Mouse (Mus musculus) left cerebral cortex, adult 9 months (tissue): ENCODE data around the gene Phactr1.

ENCODE experiments used
- DNase-seq, 2 experiments: peaks; one replicate each; pipeline ENCODE4 v3.0.0; 2022; ENCODE audit warnings: low spot score in 2 of 2

Phactr1 gene

DNA sequence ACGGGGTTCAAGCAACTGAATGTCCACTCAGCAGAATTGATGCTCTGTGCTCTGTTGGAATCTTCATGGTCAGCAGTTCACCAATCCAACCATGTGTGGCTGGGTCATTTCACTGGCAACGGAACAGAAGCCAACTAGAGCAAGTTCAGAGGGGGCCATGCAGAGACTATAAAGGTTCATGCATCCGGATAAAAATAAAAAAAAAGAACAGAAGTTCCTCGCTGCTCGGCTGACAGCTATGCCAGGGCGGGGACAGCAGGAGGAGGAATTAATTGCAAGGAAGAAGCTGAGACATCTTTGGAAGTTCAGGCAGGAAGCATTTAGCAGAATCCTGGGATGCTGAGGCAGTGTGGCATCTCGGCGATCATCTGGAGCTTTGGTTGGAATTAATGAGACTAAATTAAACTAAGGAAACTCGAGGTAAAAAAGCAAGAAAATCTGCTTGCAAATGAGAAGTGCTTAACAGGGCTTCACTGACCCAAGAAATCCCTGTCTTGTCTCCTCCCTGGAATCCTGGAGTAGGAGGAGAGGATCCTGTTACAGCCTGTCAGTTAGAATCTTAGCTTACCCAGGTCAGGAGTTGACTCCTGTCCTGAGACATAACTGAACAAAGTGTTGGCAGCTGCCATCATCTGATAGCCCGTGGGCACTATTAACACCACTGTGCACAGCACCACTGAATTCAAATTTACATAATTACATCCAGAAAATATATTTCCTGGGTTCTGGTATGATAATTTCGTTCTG is 77.4 kb downstream of the Phactr1 start:
- DNase-seq = peak in 1 of 2 experiments; percentile 53

DNA sequence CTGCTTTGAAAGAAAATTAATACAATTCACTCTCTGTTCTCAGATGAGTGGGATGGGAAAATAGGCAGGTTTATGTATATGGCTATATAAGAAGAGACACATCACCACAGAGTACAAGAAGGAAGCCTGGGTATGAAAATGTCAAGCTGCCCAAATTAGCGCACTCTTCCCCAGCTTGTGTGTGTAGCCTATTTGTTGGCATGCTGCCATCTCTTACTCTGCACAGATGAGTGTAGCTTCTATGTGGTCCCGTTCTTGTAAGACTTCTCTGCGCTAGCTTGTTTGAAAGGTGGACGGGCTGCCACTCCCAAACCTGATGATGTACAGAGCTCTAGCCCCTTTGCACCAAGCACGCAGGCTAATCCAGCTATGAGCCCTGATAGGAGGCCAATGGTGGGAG is 78.7 kb downstream of the Phactr1 start:
- peak in 1 of 2 experiments; percentile 49 for DNase-seq

DNA sequence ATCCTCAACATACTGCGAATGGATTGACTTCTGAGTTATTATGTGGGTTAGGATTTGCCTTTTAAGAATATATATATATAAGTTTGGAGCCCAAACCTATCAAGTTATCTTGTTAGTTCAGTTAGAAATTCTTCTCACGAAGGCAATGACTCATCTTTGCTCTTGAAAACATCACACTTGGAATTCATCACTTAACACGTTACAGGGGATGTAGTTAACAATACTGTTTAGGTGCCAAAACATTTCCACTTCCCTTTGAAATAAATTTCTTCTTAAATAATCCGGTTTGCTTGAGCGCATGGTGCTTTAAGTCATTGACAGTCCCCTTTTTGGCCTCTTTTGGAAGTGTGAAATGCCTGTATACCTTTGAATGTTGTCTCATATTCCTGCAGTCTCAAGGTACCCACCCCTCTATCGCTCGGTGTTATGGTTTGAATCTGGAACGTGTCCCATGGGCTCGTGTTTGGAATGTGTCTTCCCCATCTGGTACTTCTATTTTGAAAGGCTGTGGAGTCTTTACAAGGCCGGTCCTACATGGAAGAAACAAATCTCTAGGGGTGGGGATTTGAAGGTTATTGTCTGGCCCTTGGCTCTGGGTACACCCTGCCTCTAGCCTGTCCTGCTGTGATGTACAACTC is 80.6 kb downstream of the Phactr1 start:
- DNase-seq = peak in 1 of 2 experiments; percentile 48

DNA sequence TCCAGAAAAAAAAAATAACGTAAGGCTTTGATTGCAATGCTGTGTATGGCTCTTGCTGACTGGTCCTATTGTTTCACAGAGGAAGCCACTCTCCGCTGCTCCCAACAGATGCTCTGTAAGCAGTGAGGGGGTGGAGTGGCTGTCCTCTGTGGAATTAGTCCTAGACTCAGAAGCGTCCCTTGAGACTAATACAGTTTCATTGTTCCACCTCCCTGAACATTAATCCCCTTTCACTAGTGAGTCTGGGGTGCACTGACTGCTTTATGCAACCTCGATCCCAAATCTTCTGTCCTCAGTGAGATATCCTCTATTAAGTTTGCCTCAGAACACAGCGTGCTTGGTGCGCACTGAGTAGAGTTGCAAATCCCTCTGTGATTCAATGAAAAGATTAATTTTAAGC is 91.9 kb downstream of the Phactr1 start:
- no peak for DNase-seq

DNA sequence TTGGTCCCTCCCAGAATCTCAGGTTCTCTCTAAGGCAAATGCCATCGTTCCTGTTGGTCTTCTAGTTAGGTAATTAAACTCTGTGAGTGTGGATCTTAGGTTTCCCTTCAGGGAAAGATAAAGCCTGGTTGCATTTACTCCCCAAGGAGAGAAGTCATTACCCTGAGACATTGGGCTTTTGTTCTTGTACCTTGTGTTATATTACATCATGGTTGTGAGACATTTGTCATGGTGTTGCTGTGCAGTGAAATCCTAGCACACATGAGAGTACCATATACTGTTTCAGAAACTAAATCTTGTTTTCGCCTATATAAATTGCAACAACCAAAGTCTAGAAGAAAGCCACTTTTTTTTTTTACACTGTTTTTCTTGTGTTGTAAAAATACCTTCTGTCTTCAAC is 93.6 kb downstream of the Phactr1 start:
- DNase-seq = no peak

DNA sequence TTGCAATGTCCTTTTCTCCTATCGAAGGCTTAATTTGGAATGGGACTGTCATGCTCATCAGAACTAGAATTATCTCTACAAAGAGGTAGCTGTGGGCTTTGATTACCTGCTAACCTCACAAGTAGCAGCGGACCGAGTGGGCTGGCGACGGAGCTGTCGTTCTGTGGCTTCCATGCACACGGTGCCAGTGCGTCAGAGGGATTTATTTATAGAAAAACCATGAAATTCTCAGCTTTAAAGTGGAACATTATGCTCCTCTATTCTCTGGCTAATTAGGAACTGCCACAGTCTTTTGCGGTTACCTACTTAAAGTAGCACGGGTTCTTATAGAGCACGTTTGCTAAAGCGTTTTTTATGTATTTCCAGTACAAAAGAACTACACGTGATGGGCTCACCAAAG is 101.7 kb downstream of the Phactr1 start:
- DNase-seq = peak in 1 of 2 experiments; percentile 73

DNA sequence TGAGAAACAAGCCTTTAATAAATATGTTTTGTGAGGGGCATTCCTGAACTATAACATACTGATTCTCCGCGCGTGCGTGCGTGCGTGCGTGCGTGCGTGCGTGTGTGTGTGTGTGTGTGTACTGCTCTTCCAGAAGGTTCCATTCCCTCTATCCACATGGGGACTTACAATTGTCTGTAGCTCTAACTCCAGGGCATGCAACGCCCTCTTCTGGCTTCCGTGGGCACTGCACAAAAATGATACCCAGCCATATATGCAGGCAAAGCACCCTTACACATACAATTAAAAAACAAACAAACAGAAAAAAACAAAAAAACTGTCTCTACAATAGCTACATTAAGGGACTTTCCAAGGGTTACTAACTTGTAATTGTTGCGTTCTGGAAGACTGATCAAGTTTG is 108.8 kb downstream of the Phactr1 start:
- DNase-seq = no peak

DNA sequence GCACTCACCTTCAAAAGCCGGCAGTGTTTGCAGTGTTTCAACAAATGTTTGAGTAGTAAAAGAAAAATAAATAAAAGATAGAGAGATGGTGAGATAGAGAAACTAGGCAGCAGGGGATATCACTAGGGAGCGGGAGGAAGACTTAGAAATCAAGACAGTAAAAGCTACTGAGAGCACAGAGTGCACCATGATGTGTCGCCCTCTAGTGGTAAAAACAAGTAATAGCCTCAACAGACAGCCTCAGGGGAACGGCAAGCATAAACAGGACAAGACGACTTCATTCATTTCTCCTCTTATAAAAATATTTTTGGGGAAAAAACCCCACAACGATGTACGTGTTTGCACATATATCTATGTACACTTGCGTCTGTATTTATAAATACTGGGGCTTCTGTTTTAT is 111.9 kb downstream of the Phactr1 start:
- DNase-seq = no peak

DNA sequence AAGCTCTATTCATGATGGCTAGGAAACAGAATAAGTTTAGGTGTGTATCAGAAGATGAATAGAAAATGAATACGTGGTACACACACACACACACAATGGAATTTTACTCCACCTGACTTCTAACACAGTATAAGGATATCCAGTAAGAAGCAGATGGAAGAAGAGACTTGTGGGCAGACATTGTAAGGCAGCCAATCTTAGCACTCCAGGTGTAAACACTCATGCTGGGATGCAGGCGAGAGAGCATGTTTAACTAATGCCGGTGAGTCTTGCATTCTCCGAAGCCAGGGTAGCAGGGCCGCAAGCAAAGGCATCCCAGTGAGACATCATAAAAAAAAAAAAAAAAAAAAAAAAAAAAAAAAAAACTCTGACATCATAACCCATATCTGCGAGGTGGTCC is 120.1 kb downstream of the Phactr1 start:
- DNase-seq = peak in 1 of 2 experiments; percentile 67

DNA sequence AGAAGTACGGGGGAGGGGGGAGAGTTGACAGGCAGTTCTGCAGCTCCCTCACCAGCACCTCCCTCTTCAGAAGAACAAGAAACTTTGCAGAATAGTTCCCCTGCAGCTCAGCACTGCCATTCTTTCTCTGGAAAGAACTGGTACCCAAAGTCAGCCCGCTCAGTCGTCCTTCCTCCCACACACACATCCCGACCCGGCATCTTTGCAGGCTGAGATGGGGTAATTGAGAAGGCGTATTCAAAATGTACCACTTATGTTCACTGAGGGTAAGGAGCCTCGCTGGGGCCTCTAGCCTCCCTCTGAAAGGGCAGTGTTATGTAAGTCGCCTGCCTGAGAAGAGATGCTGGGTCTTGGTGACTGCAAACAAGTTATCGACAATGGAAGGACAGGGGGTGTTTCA is 123.9 kb downstream of the Phactr1 start:
- DNase-seq = peak in 1 of 2 experiments; percentile 69

DNA sequence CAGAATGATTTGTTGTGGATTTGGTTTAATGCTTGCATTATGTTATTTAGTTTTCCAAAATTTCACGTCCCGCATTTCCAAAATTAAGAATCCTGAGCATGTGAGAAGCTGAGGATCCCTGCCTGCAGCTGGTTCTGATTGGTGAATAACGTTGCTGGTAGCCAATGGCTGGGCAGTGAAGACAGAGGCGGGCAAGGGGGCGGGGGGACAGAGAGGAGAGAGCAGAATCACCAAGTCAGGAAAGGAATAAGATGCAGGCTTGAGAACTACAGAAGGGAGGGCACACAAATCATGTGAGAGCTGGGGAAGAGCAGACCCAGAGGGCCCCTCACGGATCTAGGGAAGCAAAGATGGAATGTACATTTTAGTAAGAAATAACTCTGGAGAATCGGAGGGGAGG is 132.3 kb downstream of the Phactr1 start:
- DNase-seq = no peak

DNA sequence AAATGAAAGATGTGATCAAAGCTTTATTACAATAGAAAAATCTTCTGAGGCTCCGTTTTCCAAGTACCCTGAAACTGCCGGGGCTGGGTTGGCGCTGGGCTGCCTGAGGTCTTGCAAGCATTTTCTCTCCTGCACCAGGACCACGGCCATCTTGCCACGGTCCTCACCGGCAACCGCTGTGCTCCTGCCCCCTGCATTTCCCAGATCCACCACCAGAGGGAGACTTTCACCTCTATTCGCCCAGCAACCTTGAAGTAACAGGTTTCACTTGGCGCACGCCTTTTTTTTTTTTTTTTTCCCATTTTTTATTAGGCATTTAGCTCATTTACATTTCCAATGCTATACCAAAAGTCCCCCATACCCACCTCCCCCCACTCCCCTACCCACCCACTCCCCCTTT is 138.0 kb downstream of the Phactr1 start:
- DNase-seq = no peak

DNA sequence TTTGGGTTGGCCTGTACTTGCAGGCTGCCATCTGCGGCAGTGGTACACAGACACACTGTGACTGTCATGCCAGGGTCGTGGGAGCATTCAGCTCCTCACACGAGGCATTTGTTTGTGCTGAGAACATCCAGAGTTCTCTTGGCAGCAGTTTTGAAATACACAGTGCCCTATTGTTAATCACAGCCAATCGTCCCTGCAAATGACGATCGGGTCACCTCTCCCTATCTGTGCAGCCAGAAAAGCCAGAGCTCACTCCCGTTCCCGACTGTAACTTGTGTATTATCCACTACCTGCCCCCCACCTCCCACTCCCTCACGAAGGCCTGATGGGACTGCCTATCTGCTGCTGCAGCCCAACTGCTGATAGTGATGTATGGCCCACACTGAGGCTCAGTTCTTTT is 140.1 kb downstream of the Phactr1 start:
- DNase-seq = peak in 1 of 2 experiments; percentile 56

DNA sequence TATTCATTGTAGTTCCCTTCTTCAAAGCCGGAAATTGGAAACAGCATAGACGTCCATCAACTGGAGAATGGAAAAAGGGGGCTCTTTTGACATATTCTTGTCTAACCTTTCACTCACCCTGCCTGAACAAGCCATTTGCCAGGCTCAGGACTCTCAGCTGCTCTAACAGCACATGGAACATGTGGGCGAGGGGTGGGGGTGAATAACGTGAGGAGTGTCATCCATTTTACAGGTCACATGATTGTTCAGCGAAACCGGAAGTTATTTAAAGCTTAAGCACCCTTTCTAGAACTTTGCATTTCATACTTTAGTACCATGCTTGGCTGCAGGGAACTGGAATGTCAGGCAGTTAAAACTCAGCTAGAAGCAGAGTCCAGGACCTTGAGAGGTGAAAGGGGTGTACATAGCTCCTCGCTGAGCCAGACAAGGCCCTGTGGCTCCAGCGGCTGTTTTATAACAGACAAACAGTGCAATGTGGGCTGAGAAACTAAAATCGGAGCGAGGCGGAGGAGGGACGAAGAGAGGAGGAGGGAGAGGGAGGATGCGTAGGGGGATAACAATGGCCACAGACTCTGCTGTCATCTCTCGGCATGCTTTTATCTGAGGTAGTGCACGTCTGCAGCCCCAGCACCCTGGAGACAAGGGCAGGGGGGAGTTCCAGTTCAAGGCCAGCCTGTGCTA is 141.1 kb downstream of the Phactr1 start:
- DNase-seq = peak in 1 of 2 experiments; percentile 46

DNA sequence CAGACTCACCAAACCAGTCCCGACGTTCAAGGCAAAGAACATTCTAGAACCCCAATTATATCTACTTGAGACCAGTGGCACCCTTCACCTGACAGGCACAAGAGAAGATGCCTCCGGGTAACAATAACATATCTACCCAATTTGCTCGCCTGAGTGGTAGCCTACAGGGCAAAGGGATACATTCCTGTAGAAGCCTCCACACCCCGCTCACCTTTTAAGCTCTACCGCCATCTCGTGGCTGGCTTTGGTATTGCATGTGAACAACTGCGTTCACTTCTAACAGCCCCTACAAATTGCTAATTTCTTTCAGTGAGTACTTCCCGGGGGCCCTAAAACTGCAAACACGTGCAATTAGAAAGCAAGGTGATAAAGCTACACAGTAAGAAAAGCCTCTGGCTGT is 142.1 kb downstream of the Phactr1 start:
- peak in 1 of 2 experiments; percentile 90 for DNase-seq

DNA sequence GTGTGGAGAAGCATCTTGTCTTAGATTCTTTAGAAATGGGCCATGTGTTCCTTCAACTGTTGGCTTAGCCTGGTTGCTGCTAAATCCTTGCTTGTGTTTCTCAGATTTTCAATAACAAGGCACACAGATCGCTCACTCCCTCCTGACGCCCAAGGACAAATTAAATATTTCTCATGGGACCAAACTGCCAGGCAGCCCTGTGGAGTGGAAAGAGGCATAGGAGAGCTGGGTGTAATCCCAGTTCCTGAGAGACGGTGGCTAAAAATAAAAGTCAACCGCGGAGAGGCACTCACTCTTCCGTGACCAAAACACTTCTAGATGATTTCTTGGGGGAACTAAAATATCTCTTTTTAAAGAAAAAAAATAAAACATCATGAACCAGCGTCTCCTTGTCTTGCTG is 143.5 kb downstream of the Phactr1 start:
- no peak for DNase-seq

DNA sequence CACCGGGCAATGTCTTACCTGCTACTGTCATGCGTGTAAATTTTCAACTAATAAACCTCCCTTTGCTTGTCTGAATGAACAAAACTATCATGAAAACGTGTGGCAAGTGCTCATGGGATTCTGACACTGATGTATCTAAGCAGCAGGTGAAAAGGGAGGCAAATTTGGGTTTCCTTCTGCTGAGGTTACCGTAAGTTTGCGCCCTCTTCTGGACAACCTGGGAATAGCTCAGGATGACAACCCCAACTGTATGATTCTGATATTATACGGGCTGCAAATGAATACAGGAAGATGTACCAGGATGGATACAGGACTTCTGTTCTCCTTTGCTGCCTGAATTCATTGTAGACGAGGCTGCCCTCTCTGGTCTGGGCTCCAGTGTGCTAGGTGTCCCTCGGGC is 146.2 kb downstream of the Phactr1 start:
- peak in 1 of 2 experiments; percentile 55 for DNase-seq

DNA sequence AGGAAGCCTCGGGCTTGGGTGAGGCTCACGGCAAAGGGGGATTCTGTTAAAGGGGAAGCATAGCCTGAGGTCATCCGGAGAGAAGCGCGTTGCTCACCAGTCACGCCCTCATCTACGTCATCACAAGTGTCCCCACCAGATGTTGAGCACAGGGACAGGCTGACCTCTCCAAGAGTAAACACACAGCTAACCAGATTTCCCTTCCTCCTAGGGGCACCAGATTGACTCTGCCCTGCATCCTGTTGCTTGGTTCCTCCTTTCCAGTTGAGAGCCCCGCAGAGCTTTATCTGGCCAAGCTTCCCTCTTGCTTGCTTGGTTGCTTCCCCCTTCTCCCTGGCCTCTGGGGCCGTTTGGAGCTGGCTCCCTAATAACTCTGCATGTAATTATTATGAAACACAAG is 148.6 kb downstream of the Phactr1 start:
- DNase-seq = no peak

DNA sequence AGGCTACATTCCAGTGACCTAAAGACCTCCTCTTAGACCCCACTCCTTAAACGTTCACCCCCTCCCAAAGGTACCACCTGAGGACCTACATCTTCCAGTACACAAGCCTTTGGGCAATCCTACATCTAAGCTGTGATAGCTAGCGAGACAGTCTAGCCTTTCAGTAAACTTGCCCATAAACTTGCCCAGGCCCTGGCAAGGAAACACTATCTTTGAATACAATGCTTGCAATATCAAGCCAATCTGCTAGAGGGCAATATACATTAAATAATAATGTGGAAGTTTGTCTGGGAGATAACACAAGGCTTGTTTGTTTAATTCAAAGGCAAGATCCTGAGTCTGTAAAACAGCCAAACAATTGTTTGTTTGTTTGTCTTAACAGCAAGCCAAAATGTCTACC is 155.0 kb downstream of the Phactr1 start:
- no peak for DNase-seq

DNA sequence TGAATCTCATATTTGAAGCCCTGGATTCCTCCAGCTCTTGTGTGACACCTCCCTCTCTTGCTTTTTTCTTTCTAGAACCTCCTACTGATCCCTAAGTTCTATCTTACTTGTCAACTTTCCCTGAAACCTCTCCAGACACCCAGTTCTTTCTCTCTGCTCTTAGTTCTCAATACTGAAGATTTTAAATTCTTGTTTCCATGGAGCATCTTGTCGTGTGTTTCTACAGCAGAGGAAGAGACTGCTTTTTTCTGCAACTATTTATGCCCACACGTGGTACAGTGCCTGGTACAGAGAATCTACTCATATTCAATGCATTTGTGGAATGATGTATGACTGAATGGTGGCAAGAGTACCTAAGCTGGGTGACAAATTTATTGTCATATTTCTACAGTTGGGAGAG is 158.9 kb downstream of the Phactr1 start:
- DNase-seq = no peak

DNA sequence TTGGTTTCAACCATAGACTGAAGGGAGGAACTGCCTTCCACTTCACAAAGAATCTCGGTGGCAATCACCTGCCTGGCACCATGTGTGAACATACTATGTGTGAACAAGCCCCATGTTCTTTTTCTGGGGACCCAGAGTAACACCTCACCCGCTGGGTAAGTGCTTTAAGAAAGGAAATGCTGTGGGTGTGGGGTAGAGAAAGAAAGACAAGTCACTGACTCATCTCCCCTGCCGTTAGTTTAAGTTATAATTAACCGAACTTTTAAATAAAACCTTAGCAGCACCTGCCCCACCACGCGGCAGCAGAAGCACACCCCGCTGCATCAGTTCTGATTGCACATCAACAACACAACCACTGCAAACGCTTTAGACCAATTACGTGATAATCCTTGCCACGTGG is 171.7 kb downstream of the Phactr1 start:
- DNase-seq = no peak

DNA sequence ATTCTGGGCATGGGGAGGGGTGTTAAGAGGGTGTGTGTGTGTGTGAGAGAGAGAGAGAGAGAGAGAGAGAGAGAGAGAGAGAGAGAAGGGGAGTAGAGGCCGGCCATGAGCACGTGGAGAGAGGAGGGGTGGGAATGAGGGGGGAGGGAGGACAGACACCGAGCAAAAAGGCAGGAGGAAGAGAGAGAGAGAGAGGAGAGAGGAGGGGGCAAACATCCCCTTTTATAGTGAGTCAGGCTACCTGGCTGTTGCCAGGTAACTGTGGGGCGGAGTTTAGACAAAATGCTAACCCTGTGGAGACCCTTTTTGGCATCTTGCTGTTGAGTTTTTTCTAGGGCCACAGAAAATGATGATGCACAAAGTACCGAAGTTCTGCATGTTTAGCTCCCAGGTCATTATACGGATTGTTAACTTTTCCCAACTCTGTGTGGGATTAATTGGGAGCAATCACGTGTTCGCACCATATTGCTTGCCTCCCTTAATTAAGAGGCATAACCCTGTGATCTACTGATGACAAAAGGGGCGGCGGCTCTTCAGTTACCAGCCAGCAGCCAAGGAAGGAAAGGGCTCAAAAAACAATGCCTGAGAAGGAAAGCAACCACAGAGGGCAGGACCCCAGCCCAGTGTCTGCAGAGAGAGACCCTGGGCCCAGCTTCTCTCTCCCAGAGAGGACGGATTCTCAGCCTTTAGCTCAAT is 173.6 kb downstream of the Phactr1 start:
- no peak for DNase-seq
